Mouse (Mus musculus) Muller cell, postnatal 12 days (primary cell): ENCODE results near the gene Cib1.
A peak's percentile ranks its signal among the peaks of the same experiment; 100 is the strongest.

Source experiments
- DNase-seq: peaks from one replicate; pipeline ENCODE4 v3.0.0-alpha.2; 2015; ENCODE audit errors: inconsistent ontology term

Gene Cib1

GRCm38 (mm10) chr7:80233799-80234198 is 1.2 kb upstream of the Cib1 start:
- no peak for DNase-seq

- no peak for DNase-seq
Measured at GRCm38 (mm10) chr7:80231971-80232488, 583 bp downstream of the Cib1 start.

DNA sequence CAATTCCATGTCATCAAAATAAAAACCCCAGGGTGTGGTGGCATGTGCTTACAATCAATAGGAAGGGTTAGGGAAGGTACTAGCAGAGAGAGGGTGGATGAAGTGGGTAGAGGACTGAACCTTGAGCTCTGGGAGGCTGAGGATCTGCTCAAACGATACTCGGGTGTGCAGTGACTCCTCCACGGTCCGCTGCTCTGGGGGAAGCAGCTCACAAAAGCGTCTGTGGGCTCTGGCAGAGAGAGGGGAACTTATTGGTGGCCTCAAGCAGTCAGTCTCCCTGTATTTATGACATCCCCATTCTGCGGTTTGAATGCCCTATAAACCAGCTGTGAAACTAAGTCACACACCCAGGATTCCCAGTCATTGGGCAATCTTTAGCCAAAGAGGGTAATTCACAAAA is 2.4 kb downstream of the Cib1 start:
- DNase-seq, result no peak

GRCm38 (mm10) chr7:80227065-80227464 is 5.5 kb downstream of the Cib1 start:
- no peak for DNase-seq

GRCm38 (mm10) chr7:80221179-80221750 is 11.3 kb downstream of the Cib1 start:
- no peak for DNase-seq

GRCm38 (mm10) chr7:80220237-80220797 is 12.3 kb downstream of the Cib1 start:
- DNase-seq, result no peak

DNA sequence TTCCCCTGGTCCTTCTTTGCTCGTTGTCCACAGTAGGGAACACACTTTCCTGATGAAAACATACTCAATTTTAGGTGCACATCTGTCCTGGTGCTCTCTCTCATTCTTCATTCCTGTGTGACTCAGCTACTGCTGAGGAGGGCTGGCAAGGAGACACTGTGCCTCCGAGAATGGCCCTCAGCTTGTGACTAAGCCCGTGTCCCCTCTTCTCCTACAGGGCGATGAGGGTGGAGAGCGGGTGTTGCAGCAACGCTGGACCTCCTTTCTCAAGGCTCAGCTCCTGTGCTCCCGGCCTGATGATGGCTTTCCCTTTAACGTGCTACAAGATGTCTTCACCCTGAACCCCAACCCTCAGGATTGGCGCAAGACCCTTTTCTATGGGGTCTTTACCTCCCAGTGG is 13.9 kb downstream of the Cib1 start:
- no peak for DNase-seq

GRCm38 (mm10) chr7:80216566-80216965 is 16.0 kb downstream of the Cib1 start:
- peak; percentile 34 for DNase-seq

- DNase-seq, result peak; percentile 64
Measured at GRCm38 (mm10) chr7:80215398-80215797, 17.2 kb downstream of the Cib1 start.

DNA sequence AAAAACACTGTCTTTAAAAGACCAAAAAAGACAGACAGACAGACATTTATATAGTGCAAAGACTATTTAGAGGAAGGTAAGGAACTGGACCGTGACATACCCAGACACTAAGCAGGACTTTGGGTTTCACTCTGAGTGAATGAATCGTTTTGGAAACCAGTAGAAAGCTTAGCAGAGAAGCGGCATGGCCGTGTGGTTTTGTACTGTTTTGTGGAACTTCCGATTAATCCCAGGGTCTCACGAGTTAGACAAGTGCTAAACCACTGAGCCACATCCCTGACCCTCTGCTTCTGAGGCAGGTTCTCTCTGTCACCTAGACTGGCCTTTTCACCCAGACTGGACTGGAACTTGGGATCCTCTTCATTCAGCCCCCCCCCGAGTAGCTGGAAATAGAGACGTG is 18.2 kb downstream of the Cib1 start:
- DNase-seq, result no peak

GRCm38 (mm10) chr7:80213604-80214003 is 19.0 kb downstream of the Cib1 start:
- DNase-seq, result no peak

DNA sequence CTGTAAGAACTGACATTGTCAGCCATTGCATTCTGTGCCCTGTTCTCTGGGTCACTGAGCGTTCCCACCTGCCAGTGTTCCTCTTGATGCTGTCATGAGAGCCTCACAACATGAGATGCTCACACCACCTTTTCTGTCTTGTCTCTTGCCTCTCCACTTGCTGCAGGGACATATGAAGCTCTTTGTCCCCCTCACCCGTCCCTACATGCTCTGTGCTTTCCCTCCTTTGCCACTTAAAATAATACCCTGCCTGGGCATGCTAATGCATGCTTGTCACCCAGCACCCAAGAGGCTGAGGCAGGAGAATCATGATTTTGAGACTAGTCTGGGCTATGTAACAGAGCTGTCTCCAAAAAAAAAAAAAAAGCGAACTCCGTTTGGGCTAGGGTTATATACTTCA is 21.6 kb downstream of the Cib1 start:
- DNase-seq, result no peak

- DNase-seq, result no peak
Measured at GRCm38 (mm10) chr7:80209669-80210068, 22.9 kb downstream of the Cib1 start.

DNA sequence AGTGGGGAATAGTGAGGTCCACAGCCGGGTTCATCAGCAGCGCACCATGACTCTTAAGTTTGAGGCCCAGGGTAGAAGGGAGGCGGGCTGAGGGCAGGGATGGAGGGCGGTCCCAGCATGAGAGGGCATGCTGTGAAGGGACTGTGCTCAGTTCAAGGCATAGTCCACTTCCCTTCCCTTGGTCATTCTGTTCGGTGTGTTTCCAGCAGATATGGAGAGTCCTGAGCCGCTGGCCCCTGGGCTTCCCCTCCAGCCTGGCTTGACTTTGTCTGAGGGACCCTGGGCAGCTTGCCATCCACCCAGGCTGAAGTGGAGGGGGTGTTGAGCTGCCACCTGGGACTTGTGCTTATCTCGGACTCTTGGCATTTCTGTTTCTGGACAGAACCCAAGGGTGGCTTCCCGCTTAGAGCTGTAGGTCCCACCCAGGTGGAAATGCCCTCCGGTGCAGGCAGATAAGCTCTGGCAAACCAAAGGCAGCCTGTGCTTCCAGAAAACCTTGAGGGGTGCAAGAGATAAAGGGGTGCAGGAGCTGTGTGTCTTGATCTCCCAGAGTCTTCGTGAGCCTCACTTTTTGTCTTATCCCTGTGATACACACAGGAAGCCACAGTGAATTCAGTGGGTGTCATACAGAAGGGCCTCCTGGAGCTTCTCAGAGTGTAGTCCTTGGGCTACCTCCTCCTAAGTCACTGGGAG is 23.7 kb downstream of the Cib1 start:
- DNase-seq, result no peak

DNA sequence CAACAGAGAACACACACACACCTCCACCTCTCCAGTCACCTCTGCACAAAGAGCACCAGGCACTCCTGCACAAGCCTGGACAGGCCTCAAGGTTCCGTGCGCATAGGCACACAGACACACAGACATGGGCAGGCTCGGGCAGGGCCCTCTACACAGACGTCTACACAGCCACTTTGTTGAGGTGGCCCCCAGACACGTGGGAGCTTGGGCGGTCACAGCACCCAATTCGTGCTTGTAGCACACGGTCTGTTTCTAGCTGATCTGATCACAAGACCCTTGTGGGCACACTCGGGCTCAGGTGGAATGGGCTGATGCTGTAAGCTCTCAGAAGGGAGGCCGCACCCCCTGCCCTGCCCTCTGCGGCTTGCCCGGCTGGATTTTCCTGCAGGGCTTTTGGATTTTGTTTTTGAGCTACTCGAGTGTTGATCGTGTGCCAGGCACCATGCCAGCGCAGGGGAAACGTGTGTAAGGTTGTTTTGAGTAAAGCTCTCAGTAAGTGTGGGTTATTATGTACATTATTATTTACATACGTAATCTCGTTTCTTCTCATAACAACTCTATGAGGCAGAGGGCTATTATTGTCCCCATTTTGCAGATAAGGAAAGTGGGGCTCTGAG is 24.5 kb downstream of the Cib1 start:
- DNase-seq, result no peak

DNA sequence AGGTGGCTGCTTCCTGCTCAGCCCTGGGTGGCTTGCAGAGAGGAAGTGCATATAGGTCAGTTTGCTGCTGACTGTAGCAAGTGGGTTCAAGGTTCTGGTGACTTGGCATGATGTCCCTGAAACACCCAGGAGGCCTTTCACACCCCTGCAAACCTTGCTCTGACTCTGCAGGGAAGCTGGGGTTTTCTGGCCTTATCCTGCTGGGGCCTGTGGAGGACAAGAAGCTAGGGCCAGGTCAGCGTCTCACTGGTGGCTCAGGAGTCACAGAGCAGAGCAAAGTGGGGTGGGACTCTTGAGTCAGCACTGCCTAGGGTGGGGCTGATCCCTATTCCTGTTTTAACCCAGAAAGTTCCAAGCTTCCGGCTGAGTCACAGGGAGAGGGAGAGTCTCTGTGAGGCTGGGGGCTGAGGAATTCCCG is 25.3 kb downstream of the Cib1 start:
- DNase-seq, result no peak

DNA sequence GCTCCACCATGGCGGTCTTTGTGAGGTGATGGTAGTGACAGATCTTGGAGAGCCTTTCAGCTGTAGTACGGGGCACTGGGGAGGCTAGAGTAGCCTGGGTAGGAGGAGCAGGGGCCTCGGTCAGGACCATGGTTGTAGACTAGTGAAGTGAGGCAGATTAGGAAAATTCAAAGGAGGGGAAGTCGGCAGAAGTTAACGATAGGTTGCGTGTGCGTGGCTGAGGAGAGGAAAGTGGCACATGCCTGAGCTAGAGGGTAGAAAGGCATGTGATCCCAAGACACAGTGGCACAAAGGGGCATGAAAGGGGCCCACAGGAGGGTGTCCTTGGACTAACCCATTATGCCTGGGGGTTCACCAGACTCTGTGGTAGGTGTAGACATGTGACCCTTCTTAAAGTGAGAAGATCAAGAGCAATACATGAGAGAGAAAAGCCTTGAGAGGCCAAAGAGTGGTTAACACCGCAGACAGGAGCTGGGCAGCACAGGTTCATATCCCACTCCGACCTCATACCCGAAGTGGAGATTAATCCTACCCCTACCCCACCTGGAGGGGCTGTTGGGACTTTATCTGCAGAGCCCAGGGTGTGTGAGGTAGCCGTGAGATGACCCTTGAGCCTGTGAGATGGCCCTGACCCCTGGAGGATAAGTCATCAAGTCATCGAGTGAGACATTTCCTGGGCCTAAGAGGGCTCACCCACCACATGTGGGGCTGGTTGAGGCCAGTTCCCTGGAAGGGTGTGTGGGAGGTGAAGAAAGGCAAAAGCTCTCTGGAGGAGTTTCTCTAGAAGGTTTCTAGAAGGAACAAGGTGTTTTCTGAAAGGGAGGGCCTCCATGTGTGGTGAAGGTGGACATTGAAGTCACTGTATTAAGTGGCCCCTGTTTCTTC is 26.7 kb downstream of the Cib1 start:
- no peak for DNase-seq

DNA sequence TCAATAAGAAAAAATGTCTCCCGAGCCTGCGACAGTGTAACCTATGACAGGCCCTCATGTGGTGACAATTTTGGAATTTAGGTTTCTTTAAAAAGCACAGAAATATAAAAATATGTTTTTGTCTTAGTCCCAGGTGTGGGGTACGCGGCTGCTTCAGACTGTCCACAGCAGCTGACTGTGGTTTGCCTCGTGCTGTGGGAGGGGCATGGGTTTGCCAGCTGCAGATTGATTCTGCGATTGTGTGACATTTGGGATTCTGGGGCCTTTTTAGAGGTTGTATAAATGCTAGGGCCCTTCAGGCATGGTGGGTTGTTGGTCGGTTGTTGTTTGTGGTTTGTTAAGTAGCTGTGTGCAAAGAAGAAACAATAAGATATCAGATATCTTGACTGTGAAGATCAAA is 27.7 kb downstream of the Cib1 start:
- DNase-seq, result no peak

DNA sequence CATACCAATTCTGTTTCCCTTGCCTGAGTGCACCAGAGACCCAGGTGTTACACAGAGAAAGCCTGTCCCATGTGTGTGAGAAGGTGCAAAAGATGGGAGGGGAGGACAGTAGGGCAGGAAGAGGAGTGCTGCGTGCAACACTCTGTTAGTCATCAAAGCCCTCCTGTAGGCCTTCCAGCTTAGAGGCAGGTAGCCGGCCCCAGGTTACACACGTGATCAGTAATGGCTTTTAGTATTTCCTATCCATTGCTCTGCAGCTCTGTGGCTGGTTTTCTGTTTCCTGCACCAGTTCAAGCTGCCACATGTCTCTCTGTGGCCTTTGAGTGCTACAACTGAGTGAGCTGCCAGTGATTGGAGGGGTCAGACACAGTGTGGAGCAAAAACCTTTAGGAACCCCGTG is 28.3 kb downstream of the Cib1 start:
- no peak for DNase-seq

DNA sequence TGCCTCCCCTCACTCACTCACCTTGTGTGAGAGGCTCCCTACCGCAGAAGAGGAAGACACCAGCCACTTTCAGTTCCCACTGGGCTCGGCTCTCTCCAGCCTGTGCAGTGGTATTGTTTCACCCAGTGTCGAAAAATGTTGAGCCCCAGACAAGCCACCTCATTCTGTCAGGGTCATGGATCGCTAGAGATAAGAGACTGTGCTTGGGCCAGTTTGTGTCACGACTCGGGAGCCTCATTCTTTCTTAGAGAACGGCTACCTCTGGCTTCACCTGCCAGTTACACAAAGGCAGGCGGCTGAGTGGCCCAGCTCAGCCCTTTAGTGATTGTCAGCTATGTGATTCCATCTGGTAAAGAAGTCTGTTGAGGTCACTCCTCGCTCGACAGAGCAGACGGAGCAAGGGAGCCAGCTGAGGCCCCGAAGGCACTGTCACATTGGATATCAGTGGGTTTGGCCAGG is 28.9 kb downstream of the Cib1 start:
- no peak for DNase-seq

DNA sequence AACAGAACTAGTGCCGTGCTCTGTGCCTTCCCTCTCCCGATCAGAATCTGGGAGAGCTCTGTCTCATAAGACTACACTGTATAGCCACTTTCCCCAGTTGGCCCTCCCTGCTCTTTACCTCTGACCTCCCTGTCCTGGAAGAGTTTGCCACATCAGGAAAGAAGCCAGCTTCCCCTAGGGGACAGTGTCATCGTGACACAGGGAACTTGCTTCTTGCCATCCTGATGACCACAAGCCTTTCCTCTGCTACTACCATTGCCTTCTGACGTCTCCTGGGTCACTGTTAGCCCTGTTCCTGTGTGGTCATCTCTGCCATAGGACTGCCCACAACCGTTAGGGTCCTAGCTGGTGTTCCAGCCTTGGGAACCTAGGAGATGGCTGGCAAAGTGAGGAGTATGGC is 29.7 kb downstream of the Cib1 start:
- no peak for DNase-seq
